Mouse (Mus musculus): ENCODE results near the gene Usp43. TPM values are rescaled to one million over a fixed set of nuclear protein-coding genes. Genes with fewer than 3 reads are reported as not detected.
A peak's percentile ranks its signal among the peaks of the same experiment; 100 is the strongest.

The Usp43 gene
- polyA plus RNA-seq, 1 experiment from 2014 or later, result 3.3 TPM

DNA sequence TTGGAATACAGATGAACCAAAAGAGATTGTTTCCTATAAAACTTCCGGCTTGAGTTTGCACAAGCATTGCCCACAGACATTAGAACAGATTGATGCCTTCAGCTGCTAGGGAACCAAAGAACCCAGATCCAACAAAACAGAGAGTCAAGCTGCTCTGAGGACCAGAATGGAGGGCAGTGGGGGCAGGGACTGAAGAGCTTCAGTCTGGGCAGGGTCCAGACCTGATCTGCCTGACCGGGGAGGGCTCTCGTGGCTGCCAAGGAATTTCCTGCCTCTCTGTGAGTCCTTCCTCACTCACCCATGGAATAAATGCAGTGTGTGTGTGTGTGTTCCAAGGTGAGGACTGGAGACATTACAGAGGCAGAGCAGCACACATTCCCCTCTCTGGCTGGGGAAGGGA lies 26.3 kb upstream of the Usp43 start:
- Histone ChIP-seq H3K9me3 (ENCODE audit: control insufficient read depth, low read length) (no peaks in the 10 kb centered on the region), H3K27me3 (ENCODE audit: control insufficient read depth, insufficient read depth, low read length) (no peaks in the 10 kb centered on the region), H3K27ac (ENCODE audit: low read depth, low read length) (no peak overlapping the region), H3K9ac (ENCODE audit: low read depth, low read length) (0 out of 2 replicates have a peak overlapping the region, but pooled peaks have one; percentile 12), H3K36me3 (ENCODE audit: control insufficient read depth, insufficient read depth, low read length) (no peaks in the 10 kb centered on the region), H3K4me1 (ENCODE audit: control insufficient read depth, insufficient read depth, low read length) (no peaks in the 10 kb centered on the region), H3K4me2 (replicated peaks; ENCODE audit: low read depth, low read length) (no peak overlapping the region), H3K4me3 (ENCODE audit: low read length) (no peak overlapping the region)
- ATAC-seq (ENCODE audit: low FRiP score, low TSS enrichment), result no peak
- WGBS, result 57% methylated on average over 3 of the region's 3 CpGs

DNA sequence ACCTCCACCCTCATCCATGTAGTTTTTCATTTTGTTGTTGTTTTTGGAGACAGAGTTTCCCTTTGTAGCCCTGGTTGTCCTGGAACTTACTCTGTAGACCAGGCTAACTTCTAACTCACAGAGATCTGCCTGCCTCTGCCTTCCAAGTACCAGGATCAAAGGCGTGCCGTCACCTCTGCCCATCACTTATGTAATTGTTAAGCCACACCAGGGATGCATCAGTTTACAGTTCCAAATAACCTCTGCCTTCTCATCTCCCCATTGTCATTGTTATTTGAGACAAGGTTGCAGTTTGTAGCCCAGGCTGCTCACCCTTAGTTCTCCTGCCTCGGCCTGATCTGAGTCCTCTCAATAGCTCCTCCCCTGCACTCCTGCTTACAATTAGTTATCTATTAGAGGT lies 10.2 kb upstream of the Usp43 start:
- H3K36me3 ChIP-seq (ENCODE audit: control insufficient read depth, insufficient read depth, low read length), result no peaks in the 10 kb centered on the region
- H3K27me3 ChIP-seq (ENCODE audit: control insufficient read depth, insufficient read depth, low read length), result no peaks in the 10 kb centered on the region
- H3K4me3 ChIP-seq (ENCODE audit: low read length), result no peak overlapping the region
- no peak overlapping the region for H3K9ac ChIP-seq (ENCODE audit: low read depth, low read length)
- ATAC-seq (ENCODE audit: low FRiP score, low TSS enrichment), result no peak
- H3K4me1 ChIP-seq (ENCODE audit: control insufficient read depth, insufficient read depth, low read length), result no peaks in the 10 kb centered on the region
- no peak overlapping the region for H3K4me2 ChIP-seq (replicated peaks; ENCODE audit: low read depth, low read length)
- WGBS, result 90% methylated on average over 3 of the region's 3 CpGs
- H3K27ac ChIP-seq (ENCODE audit: low read depth, low read length), result no peak overlapping the region
- no peaks in the 10 kb centered on the region for H3K9me3 ChIP-seq (ENCODE audit: control insufficient read depth, low read length)

DNA sequence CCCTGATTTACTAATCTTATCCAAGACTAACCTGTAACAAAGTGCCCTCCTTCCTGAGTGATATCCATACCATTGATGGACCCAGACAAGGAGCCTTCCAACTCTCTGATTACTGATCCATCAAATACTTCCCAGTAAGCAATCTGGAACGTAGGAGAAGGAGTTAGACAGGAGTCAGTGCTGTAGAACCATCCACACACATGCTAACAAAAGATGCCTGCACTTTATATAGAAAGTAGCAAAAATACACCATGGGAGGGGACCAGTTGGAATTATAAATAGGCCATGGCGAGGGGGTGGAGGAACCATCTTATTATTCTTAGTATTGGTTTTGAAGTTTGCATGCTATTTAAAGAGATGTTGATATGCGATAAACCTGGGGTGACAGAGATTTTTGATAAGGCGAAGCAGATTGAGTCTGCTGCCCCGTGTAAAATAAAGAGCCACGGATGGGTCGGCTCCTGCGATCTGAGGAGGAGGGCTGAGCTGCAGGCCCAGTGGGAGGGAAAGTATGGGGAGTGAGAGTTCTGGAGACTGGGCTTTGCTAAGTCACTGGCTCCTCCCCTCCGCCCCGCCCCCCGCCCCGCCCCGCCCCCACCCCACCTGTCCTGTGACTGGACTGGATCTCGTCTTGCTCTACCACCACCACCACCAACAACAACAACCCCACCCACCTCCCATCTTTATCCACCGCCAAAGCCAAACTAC lies 4.5 kb upstream of the Usp43 start:
- H3K4me3 ChIP-seq (ENCODE audit: low read length), result no peak overlapping the region
- 13% methylated on average over 13 of the region's 15 CpGs for WGBS
- H3K36me3 ChIP-seq (ENCODE audit: control insufficient read depth, insufficient read depth, low read length), result no peaks in the 10 kb centered on the region
- no peaks in the 10 kb centered on the region for H3K9me3 ChIP-seq (ENCODE audit: control insufficient read depth, low read length)
- H3K4me1 ChIP-seq (ENCODE audit: control insufficient read depth, insufficient read depth, low read length), result no peaks in the 10 kb centered on the region
- H3K27me3 ChIP-seq (ENCODE audit: control insufficient read depth, insufficient read depth, low read length), result 0 out of 2 replicates have a peak, but pooled peaks cover 4% of the 10 kb centered on the region
- no peak overlapping the region for H3K4me2 ChIP-seq (replicated peaks; ENCODE audit: low read depth, low read length)
- no peak overlapping the region for H3K27ac ChIP-seq (ENCODE audit: low read depth, low read length)
- no peak for ATAC-seq (ENCODE audit: low FRiP score, low TSS enrichment)
- H3K9ac ChIP-seq (ENCODE audit: low read depth, low read length), result no peak overlapping the region

DNA sequence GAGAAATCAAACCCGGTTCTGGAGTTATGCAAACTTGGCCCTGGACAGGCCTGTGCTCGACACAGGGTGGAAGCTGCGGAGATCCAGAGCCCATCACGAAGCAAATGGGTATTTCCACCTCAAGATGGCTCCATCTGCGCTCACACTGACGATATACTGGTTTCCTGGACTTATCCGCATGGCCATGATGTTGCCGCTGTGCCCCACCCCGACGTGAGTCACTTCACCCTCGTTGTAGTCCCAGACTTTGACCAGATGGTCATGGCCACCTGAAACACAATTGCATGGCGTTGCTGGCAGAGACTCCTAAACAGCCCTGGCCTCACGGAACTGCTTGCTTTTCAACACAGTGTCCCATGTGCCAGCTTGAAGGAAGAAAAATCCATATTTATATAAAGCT lies 3.0 kb upstream of the Usp43 start:
- no peak overlapping the region for H3K9ac ChIP-seq (ENCODE audit: low read depth, low read length)
- H3K27ac ChIP-seq (ENCODE audit: low read depth, low read length), result no peak overlapping the region
- no peak overlapping the region for H3K4me3 ChIP-seq (ENCODE audit: low read length)
- 0 out of 2 replicates have a peak, but pooled peaks cover 14% of the 10 kb centered on the region for H3K27me3 ChIP-seq (ENCODE audit: control insufficient read depth, insufficient read depth, low read length)
- no peaks in the 10 kb centered on the region for H3K36me3 ChIP-seq (ENCODE audit: control insufficient read depth, insufficient read depth, low read length)
- no peaks in the 10 kb centered on the region for H3K9me3 ChIP-seq (ENCODE audit: control insufficient read depth, low read length)
- 87% methylated on average over 13 of the region's 13 CpGs for WGBS
- H3K4me2 ChIP-seq (replicated peaks; ENCODE audit: low read depth, low read length), result no peak overlapping the region
- no peak for ATAC-seq (ENCODE audit: low FRiP score, low TSS enrichment)
- no peaks in the 10 kb centered on the region for H3K4me1 ChIP-seq (ENCODE audit: control insufficient read depth, insufficient read depth, low read length)

DNA sequence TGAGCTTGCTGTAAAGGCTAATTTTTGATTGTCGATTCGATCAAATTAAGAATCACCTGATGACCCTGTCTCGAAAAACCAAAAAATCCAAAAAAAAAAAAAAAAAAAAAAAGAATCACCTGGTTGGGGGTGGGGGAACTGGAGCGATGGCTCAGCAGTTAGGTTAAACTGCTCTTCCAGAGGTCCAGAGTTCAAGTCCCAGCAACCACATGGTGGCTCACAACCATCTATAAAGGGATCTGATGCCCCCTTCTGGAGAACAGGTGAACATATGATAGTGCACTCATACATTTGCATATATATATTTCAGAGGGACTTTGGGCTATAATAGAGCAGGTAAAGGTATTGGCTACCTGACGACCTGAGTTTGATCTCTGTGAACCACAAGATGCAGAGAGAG lies 1.8 kb upstream of the Usp43 start:
- no peaks in the 10 kb centered on the region for H3K4me1 ChIP-seq (ENCODE audit: control insufficient read depth, insufficient read depth, low read length)
- H3K9me3 ChIP-seq (ENCODE audit: control insufficient read depth, low read length), result no peaks in the 10 kb centered on the region
- WGBS, result 91% methylated on average over 5 of the region's 5 CpGs
- no peak overlapping the region for H3K9ac ChIP-seq (ENCODE audit: low read depth, low read length)
- no peaks in the 10 kb centered on the region for H3K36me3 ChIP-seq (ENCODE audit: control insufficient read depth, insufficient read depth, low read length)
- H3K27me3 ChIP-seq (ENCODE audit: control insufficient read depth, insufficient read depth, low read length), result 0 out of 2 replicates have a peak, but pooled peaks cover 14% of the 10 kb centered on the region
- ATAC-seq (ENCODE audit: low FRiP score, low TSS enrichment), result no peak
- no peak overlapping the region for H3K4me3 ChIP-seq (ENCODE audit: low read length)
- H3K4me2 ChIP-seq (replicated peaks; ENCODE audit: low read depth, low read length), result no peak overlapping the region
- no peak overlapping the region for H3K27ac ChIP-seq (ENCODE audit: low read depth, low read length)

DNA sequence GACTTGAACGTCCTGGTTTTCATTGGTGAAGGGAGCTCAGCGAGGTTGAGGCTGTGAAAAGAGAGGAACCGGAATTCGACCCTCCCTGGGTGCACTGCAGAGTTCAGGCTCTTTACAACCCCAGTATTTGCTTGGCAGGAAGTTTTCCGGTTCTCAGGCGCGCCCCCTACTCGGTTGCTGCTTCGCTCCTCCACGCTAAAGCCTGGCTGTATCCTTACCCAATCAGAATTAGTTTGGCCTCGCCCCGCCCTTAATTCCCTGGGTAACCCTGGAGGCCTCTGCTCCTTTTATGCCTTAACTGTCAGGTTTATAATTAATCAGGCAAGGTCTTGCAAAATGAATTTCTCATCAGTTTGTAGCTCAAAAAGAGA lies 787 bp upstream of the Usp43 start:
- Histone ChIP-seq H3K36me3 (ENCODE audit: control insufficient read depth, insufficient read depth, low read length) (no peaks in the 10 kb centered on the region), H3K9ac (ENCODE audit: low read depth, low read length) (peak overlapping the region; percentile 67; the same call in 1 of the 2 replicates), H3K4me2 (replicated peaks; ENCODE audit: low read depth, low read length) (peak overlapping the region; percentile 87), H3K27ac (ENCODE audit: low read depth, low read length) (peak overlapping the region; percentile 82), H3K9me3 (ENCODE audit: control insufficient read depth, low read length) (no peaks in the 10 kb centered on the region), H3K4me1 (ENCODE audit: control insufficient read depth, insufficient read depth, low read length) (no peaks in the 10 kb centered on the region), H3K27me3 (ENCODE audit: control insufficient read depth, insufficient read depth, low read length) (0 out of 2 replicates have a peak, but pooled peaks cover 14% of the 10 kb centered on the region), H3K4me3 (ENCODE audit: low read length) (peak overlapping the region; percentile 66)
- WGBS, result under 1% methylated on average over 12 of the region's 12 CpGs
- peak; percentile 72 for ATAC-seq (ENCODE audit: low FRiP score, low TSS enrichment)

DNA sequence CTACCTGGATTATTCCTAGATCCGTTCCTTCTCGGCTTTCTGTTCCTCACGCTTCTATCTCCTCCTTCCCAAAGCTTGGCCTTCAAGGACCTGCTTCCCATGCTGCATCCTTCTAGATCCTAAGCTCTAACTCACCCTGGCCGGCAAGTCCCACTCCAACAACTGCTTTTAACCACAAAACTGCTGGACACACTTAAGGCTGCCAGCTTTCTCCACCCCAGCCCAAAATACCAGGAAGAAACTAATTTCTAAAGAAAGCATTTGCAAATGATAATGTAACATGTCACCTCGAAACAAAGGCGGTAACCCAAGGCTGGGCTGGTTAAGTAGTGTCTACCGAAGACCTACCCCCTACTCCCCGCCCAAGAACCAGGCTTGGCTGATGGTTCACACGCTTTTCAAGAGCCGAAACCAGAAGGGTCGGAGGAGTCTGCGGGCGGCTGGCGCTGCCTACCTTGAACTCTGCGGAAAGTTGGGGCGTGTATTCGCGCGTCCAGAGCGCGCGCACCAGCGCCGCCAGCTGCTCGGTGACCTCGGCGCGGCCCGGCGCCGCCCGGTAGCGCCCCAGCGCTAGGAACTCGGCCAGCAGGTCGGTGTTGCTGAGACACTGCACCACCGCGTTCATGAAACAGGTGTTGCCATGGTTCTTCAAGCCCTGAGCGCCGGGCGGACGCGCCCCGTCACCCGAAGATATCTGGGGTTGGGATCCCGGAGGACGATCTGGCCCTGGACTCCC lies 694 bp downstream of the Usp43 start:
- peak overlapping the region; percentile 67 for H3K9ac ChIP-seq (ENCODE audit: low read depth, low read length)
- no peaks in the 10 kb centered on the region for H3K9me3 ChIP-seq (ENCODE audit: control insufficient read depth, low read length)
- no peaks in the 10 kb centered on the region for H3K4me1 ChIP-seq (ENCODE audit: control insufficient read depth, insufficient read depth, low read length)
- ATAC-seq (ENCODE audit: low FRiP score, low TSS enrichment), result peak; percentile 51
- WGBS, result 2% methylated on average over 47 of the region's 47 CpGs
- H3K36me3 ChIP-seq (ENCODE audit: control insufficient read depth, insufficient read depth, low read length), result no peaks in the 10 kb centered on the region
- H3K27me3 ChIP-seq (ENCODE audit: control insufficient read depth, insufficient read depth, low read length), result 0 out of 2 replicates have a peak, but pooled peaks cover 14% of the 10 kb centered on the region
- peak overlapping the region; percentile 87 for H3K4me2 ChIP-seq (replicated peaks; ENCODE audit: low read depth, low read length)
- H3K27ac ChIP-seq (ENCODE audit: low read depth, low read length), result peak overlapping the region; percentile 71
- peak overlapping the region; percentile 66 for H3K4me3 ChIP-seq (ENCODE audit: low read length)

DNA sequence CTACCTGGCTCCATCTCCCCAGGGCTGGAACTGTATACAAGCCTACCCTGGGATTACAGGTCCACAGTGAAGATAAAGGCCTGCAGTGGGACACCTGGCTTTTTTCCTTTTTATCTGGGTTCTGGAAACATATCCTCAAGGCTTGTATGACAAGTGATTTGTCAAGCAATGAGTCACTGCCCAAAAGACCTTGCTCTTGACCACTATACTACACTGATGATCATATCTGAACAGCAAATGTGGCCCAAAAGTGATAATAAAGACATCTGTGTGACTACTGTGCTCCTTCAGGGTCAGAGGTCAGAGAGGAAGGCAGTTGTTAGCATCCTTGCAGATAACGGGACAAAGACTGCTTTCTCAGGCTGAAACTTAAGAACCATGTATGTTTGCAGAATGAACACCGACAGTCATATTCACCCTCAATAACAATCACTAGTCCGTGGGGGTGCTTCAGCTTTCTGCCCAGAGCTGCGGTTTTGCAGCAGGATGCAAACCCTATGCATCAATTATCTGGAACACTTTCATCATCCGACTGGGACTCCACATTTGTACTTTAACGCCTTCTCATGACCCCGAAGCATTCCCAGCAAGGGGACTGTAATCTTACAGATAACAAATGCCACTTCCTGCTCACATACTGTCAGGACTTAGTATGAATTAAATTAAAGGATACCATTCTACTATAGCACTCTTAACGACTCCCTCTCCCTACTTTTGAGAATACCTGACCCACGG lies 1.6 kb downstream of the Usp43 start:
- H3K4me1 ChIP-seq (ENCODE audit: control insufficient read depth, insufficient read depth, low read length), result no peaks in the 10 kb centered on the region
- H3K27ac ChIP-seq (ENCODE audit: low read depth, low read length), result no peak overlapping the region
- peak overlapping the region; percentile 66 for H3K4me3 ChIP-seq (ENCODE audit: low read length)
- H3K4me2 ChIP-seq (replicated peaks; ENCODE audit: low read depth, low read length), result peak overlapping the region; percentile 87
- no peaks in the 10 kb centered on the region for H3K9me3 ChIP-seq (ENCODE audit: control insufficient read depth, low read length)
- no peaks in the 10 kb centered on the region for H3K36me3 ChIP-seq (ENCODE audit: control insufficient read depth, insufficient read depth, low read length)
- 42% methylated on average over 9 of the region's 9 CpGs for WGBS
- H3K27me3 ChIP-seq (ENCODE audit: control insufficient read depth, insufficient read depth, low read length), result 0 out of 2 replicates have a peak, but pooled peaks cover 14% of the 10 kb centered on the region
- H3K9ac ChIP-seq (ENCODE audit: low read depth, low read length), result peak overlapping the region; percentile 67; the same call in 1 of the 2 replicates
- no peak for ATAC-seq (ENCODE audit: low FRiP score, low TSS enrichment)
